Mouse (Mus musculus): ENCODE results near the gene Atp6v0e. TPM values are rescaled to one million over a fixed set of nuclear protein-coding genes. Genes with fewer than 3 reads are reported as not detected.

Atp6v0e gene
- polyA plus RNA-seq, 1 experiment from 2014 or later = 271 TPM

DNA sequence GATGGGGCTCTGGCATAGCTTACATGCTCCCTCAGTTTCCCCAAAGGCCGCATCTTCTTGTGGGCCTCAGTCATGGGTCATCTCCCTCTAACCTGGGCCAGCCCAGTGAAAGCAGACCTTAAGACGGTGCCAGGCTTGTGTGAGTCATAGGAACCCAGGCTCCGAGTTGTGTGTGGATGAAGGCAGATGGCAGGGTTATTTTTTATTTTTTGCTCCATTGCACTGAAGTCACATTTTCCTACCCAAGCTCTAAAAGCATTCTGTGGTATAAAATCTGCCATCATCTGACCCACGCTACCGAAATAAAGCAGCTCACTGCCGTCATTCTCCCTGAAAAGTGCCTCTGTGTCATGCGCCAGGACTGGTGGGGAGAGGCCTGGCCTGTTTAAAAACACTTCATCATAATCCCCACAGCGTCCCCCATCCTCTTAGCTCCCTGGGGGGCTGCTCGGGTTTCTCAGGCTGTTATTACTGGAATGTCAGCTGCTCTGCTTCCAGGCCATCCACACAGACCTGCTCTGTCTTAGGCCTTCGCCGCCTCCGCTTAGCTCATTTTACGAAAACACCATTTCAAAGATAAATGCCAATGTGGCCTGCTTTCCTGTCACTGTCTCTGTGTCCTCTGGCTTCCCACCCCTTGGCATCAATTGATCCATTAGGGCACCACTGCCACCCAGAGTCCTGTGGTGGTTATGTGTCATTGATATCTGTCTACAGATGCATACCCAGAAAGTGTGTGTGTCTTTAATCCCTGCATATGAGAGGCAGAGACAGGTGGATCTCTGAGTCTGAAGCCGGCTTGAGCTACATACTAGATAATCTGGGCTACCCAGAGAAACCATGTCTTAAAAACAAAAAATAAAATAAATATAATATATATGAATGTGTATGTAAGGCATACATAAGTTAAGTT is 12.3 kb upstream of the Atp6v0e start:
- no peak for ATAC-seq (ENCODE audit: low FRiP score, low TSS enrichment)
- 71% methylated on average over 14 of the region's 14 CpGs for WGBS
- Histone ChIP-seq H3K4me1 (ENCODE audit: insufficient read depth, low read length) (no peaks in the 10 kb centered on the region), H3K4me3 (ENCODE audit: low read length) (no peak overlapping the region), H3K9me3 (ENCODE audit: low read length) (no peaks in the 10 kb centered on the region), H3K4me2 (replicated peaks; ENCODE audit: low read depth, low read length) (no peak overlapping the region), H3K27ac (ENCODE audit: low read length) (no peak overlapping the region), H3K9ac (replicated peaks; ENCODE audit: low read length) (no peak overlapping the region), H3K36me3 (ENCODE audit: insufficient read depth, low read length) (peaks cover 43% of the 10 kb centered on the region), H3K27me3 (ENCODE audit: insufficient read depth, low read length) (no peaks in the 10 kb centered on the region)

DNA sequence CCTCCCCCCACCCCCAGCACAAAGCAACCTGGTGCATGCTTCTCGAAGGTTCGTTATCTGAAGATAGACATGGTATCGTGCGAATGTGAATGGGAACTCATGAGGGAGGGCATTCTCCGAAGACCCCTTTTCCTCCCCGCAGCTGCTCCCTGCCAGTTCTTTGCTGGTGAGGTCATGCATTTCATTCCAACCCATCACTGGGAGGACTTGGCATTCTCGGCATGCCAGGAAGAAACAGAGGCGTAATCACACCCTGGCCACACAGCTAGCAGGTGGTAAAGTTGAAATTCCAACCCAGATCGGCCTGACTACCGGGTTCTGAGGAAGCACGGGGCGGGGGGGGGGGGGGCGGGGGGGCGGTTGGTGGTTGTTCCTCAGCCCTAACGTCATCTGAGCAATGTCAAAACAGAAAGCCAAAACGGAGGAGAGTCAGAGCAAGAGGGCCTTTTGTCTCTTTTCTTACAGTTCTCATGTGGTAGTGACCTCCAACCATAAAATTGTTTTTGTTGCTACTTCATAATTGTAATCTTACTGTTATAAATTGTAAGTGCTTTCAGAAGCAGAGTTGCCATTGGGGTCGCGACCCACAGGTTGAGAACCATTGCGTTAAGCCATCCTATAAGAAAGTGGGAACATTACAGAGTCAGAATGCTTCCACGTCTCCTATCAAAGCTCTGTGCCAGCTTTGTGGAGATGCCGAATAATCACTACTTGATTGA is 4.0 kb upstream of the Atp6v0e start:
- ATAC-seq (ENCODE audit: low FRiP score, low TSS enrichment) = no peak
- Histone ChIP-seq H3K9ac (replicated peaks; ENCODE audit: low read length) (no peak overlapping the region), H3K4me1 (ENCODE audit: insufficient read depth, low read length) (peaks cover 10% of the 10 kb centered on the region), H3K27ac (ENCODE audit: low read length) (no peak overlapping the region), H3K4me3 (ENCODE audit: low read length) (no peak overlapping the region), H3K4me2 (replicated peaks; ENCODE audit: low read depth, low read length) (no peak overlapping the region), H3K36me3 (ENCODE audit: insufficient read depth, low read length) (peaks cover 22% of the 10 kb centered on the region), H3K9me3 (ENCODE audit: low read length) (no peaks in the 10 kb centered on the region), H3K27me3 (ENCODE audit: insufficient read depth, low read length) (0 out of 2 replicates have a peak, but pooled peaks cover 3% of the 10 kb centered on the region)
- 51% methylated on average over 17 of the region's 21 CpGs for WGBS

DNA sequence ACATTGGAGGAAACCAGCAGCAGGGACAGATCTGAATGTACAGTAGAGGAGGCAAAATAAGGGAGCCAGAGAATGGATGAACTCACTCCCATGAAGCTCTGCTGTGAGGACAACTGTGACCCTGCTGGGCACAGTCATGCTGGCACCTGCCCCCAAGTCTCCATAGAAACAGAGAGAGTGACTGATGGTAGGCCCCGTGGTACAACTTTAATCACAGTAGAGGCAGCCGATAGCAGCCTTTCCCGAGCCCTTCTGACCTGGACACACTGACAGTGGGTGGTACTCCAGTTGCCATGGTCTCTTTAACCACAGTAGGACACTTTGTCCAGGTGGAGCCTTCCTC is 3.5 kb upstream of the Atp6v0e start:
- H3K27ac ChIP-seq (ENCODE audit: low read length) = no peak overlapping the region
- H3K4me3 ChIP-seq (ENCODE audit: low read length) = no peak overlapping the region
- 70% methylated on average over 3 of the region's 3 CpGs for WGBS
- H3K4me1 ChIP-seq (ENCODE audit: insufficient read depth, low read length) = peaks cover 10% of the 10 kb centered on the region
- peaks cover 17% of the 10 kb centered on the region for H3K36me3 ChIP-seq (ENCODE audit: insufficient read depth, low read length)
- no peak for ATAC-seq (ENCODE audit: low FRiP score, low TSS enrichment)
- H3K27me3 ChIP-seq (ENCODE audit: insufficient read depth, low read length) = 0 out of 2 replicates have a peak, but pooled peaks cover 3% of the 10 kb centered on the region
- H3K9me3 ChIP-seq (ENCODE audit: low read length) = no peaks in the 10 kb centered on the region
- no peak overlapping the region for H3K9ac ChIP-seq (replicated peaks; ENCODE audit: low read length)
- no peak overlapping the region for H3K4me2 ChIP-seq (replicated peaks; ENCODE audit: low read depth, low read length)

DNA sequence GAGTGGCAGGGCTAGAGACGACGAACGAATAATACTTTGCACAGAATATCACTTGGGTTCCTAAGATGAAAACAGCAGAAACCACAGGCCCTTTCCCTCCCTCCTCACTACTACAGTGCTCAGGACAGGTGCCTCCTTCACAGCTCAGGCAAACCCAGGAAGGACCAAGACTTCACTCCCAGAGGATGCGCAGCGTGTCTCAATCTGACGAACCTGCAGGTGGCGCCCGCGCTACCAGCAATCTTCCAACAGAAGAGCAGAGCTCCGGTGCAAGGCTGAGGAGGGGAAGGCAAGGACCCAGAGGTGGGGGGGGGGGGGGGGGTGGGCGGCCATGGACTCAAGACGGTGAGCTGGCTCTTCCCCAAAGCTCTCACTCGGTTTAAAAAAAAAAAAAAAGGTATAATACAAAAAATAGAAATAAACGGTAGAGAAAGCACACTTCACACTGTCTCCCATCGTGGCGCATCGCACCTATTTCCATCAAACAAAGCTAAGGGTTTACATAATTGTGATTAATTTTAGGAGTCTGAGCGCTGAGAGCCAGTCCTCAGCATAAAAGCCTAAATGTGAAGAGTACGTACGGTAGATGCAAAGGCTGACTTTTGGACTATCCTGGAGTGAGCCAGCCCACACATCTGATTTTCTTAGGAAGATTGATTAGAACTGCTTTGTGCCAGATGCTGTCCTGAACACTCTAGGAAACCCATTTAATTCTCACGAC is 2.7 kb upstream of the Atp6v0e start:
- Histone ChIP-seq H3K4me2 (replicated peaks; ENCODE audit: low read depth, low read length) (no peak overlapping the region; the same call in 1 of the 2 replicates), H3K27me3 (ENCODE audit: insufficient read depth, low read length) (0 out of 2 replicates have a peak, but pooled peaks cover 3% of the 10 kb centered on the region), H3K4me3 (ENCODE audit: low read length) (no peak overlapping the region), H3K9ac (replicated peaks; ENCODE audit: low read length) (peak overlapping the region; percentile 39; the same call in 1 of the 2 replicates), H3K36me3 (ENCODE audit: insufficient read depth, low read length) (peaks cover 9% of the 10 kb centered on the region), H3K9me3 (ENCODE audit: low read length) (no peaks in the 10 kb centered on the region), H3K4me1 (ENCODE audit: insufficient read depth, low read length) (peaks cover 10% of the 10 kb centered on the region), H3K27ac (ENCODE audit: low read length) (no peak overlapping the region)
- ATAC-seq (ENCODE audit: low FRiP score, low TSS enrichment) = no peak
- WGBS = 25% methylated on average over 21 of the region's 21 CpGs

DNA sequence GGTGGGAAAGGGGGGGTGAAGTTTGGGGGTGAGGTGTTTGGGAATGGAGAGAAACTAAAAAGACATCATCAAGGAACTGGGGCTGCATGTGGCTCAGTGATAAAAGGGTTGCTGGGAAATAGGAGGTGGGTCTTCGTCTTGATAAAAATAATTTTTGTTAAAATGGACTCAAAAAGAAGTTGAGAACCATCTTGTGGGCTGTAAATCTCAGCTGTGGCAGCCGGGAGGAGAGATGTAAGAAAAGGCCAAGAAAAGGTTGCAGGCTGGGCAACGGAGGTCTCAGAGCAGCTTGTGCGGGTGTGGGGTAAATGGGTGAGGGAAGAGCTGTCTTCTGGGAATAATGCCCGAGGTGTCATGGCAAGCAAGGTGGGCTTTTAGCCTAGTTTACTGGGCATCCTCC is 827 bp upstream of the Atp6v0e start:
- WGBS = 59% methylated on average over 5 of the region's 5 CpGs
- H3K9ac ChIP-seq (replicated peaks; ENCODE audit: low read length) = no peak overlapping the region
- no peaks in the 10 kb centered on the region for H3K9me3 ChIP-seq (ENCODE audit: low read length)
- H3K4me1 ChIP-seq (ENCODE audit: insufficient read depth, low read length) = peaks cover 10% of the 10 kb centered on the region
- H3K27ac ChIP-seq (ENCODE audit: low read length) = no peak overlapping the region
- no peak overlapping the region for H3K4me2 ChIP-seq (replicated peaks; ENCODE audit: low read depth, low read length)
- 0 out of 2 replicates have a peak, but pooled peaks cover 3% of the 10 kb centered on the region for H3K27me3 ChIP-seq (ENCODE audit: insufficient read depth, low read length)
- no peaks in the 10 kb centered on the region for H3K36me3 ChIP-seq (ENCODE audit: insufficient read depth, low read length)
- H3K4me3 ChIP-seq (ENCODE audit: low read length) = no peak overlapping the region
- no peak for ATAC-seq (ENCODE audit: low FRiP score, low TSS enrichment)

DNA sequence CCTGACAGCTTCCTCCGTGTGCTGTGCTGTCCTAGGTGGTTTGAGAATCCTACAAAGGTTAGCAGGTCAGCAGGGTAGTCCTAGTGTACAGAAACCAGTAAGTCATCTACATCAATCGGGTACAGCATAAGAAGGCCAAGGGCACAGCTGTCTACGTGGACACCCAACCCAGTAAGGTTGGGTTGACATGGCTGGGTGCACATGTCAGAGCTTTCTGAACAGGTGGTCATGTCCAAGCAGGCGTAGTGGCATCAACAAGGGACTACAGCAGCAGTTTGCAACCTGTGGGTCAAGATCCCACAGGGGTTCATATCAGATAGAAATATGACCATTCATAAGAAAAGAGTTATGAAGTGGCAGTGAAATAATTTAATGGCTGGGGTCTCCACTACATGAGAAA is 2.6 kb downstream of the Atp6v0e start:
- Histone ChIP-seq H3K4me2 (replicated peaks; ENCODE audit: low read depth, low read length) (no peak overlapping the region), H3K4me1 (ENCODE audit: insufficient read depth, low read length) (peaks cover 10% of the 10 kb centered on the region), H3K36me3 (ENCODE audit: insufficient read depth, low read length) (no peaks in the 10 kb centered on the region), H3K27ac (ENCODE audit: low read length) (no peak overlapping the region), H3K9me3 (ENCODE audit: low read length) (no peaks in the 10 kb centered on the region), H3K9ac (replicated peaks; ENCODE audit: low read length) (no peak overlapping the region), H3K27me3 (ENCODE audit: insufficient read depth, low read length) (0 out of 2 replicates have a peak, but pooled peaks cover 3% of the 10 kb centered on the region), H3K4me3 (ENCODE audit: low read length) (no peak overlapping the region)
- ATAC-seq (ENCODE audit: low FRiP score, low TSS enrichment) = no peak
- WGBS = 72% methylated on average over 4 of the region's 4 CpGs

DNA sequence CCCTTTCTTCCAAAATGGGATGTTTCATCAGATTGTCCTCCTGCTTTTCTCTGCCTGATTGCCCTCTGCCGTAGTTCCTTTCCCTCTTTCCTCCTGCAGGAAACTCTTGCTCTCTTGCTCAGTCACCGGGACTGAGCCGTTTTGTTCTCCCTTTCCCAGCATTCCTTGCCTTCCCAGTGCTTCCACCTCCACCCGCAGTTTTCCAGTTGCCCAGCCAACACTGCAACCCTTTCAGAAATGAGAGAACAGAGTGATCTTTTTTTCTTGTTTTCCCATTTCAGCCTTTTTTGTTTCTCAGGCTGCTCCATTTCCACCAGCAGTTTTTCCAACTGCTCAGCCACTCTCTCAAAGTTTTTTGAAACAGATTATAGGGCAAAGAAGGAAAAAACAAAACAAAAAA is 8.2 kb downstream of the Atp6v0e start:
- no peak overlapping the region for H3K27ac ChIP-seq (ENCODE audit: low read length)
- WGBS = 56% methylated on average over 4 of the region's 4 CpGs
- H3K27me3 ChIP-seq (ENCODE audit: insufficient read depth, low read length) = no peaks in the 10 kb centered on the region
- no peaks in the 10 kb centered on the region for H3K36me3 ChIP-seq (ENCODE audit: insufficient read depth, low read length)
- no peaks in the 10 kb centered on the region for H3K9me3 ChIP-seq (ENCODE audit: low read length)
- peaks cover 4% of the 10 kb centered on the region; the same call in 1 of the 2 replicates for H3K4me1 ChIP-seq (ENCODE audit: insufficient read depth, low read length)
- no peak overlapping the region for H3K4me2 ChIP-seq (replicated peaks; ENCODE audit: low read depth, low read length)
- no peak overlapping the region for H3K4me3 ChIP-seq (ENCODE audit: low read length)
- no peak overlapping the region for H3K9ac ChIP-seq (replicated peaks; ENCODE audit: low read length)
- ATAC-seq (ENCODE audit: low FRiP score, low TSS enrichment) = no peak

DNA sequence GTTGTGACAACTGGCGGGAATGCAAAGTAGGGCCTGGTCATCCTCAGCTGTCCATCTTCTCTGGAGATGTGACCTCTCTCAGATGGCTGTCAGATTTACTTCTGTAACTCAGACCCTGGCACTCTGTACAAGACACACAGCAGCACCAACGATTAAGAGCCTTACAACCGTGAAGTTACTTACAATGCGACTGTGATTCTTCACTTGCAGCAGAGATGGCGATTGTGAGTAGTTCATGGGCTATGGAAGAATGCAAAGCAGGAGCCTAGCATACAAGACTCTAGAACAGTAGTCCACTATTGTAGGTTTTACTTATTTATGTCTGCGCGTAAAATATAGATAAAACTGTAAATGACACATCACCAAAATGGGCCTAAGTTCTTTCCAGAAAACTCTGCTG is 12.8 kb downstream of the Atp6v0e start:
- Histone ChIP-seq H3K9ac (replicated peaks; ENCODE audit: low read length) (peak overlapping the region; percentile 91; the same call in 1 of the 2 replicates), H3K27ac (ENCODE audit: low read length) (peak overlapping the region; percentile 5; the same call in 1 of the 2 replicates), H3K27me3 (ENCODE audit: insufficient read depth, low read length) (no peaks in the 10 kb centered on the region), H3K4me1 (ENCODE audit: insufficient read depth, low read length) (peaks cover 15% of the 10 kb centered on the region), H3K4me3 (ENCODE audit: low read length) (peak overlapping the region; percentile 94), H3K4me2 (replicated peaks; ENCODE audit: low read depth, low read length) (peak overlapping the region; percentile 76), H3K36me3 (ENCODE audit: insufficient read depth, low read length) (no peaks in the 10 kb centered on the region), H3K9me3 (ENCODE audit: low read length) (no peaks in the 10 kb centered on the region)
- 25% methylated on average over 7 of the region's 7 CpGs for WGBS
- ATAC-seq (ENCODE audit: low FRiP score, low TSS enrichment) = peak; percentile 24; the same call in 1 of the 2 replicates

DNA sequence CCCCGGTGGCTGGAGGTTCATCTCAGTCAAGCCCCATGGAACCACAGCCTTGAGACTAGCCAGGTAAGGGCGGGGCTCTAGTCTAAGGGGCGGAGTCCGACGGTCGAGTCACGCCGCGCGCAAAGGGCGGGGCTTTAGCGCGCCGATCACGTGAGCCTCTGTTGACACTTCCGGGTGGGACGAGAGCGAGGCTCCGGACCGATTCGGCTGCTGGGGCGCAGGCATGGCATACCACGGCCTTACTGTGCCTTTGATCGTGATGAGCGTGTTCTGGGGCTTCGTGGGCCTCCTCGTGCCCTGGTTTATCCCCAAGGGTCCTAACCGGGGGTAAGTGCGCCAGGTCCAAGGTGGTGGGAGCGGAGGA is 13.2 kb downstream of the Atp6v0e start:
- no peaks in the 10 kb centered on the region for H3K9me3 ChIP-seq (ENCODE audit: low read length)
- H3K4me2 ChIP-seq (replicated peaks; ENCODE audit: low read depth, low read length) = peak overlapping the region; percentile 76
- ATAC-seq (ENCODE audit: low FRiP score, low TSS enrichment) = peak; percentile 96
- H3K36me3 ChIP-seq (ENCODE audit: insufficient read depth, low read length) = no peaks in the 10 kb centered on the region
- H3K27ac ChIP-seq (ENCODE audit: low read length) = peak overlapping the region; percentile 92
- peaks cover 15% of the 10 kb centered on the region for H3K4me1 ChIP-seq (ENCODE audit: insufficient read depth, low read length)
- peak overlapping the region; percentile 94 for H3K4me3 ChIP-seq (ENCODE audit: low read length)
- no peaks in the 10 kb centered on the region for H3K27me3 ChIP-seq (ENCODE audit: insufficient read depth, low read length)
- under 1% methylated on average over 30 of the region's 30 CpGs for WGBS
- H3K9ac ChIP-seq (replicated peaks; ENCODE audit: low read length) = peak overlapping the region; percentile 91
